Mouse (Mus musculus) right cerebral cortex, adult 2 months (tissue): ENCODE measurements around the gene Gfy.
A peak's percentile ranks its signal among the peaks of the same experiment; 100 is the strongest.

Experiments
- DNase-seq, 2 experiments: peaks; one replicate each; pipeline ENCODE4 v3.0.0; 2021 to 2022; ENCODE audit warnings: low spot score in 2 of 2

Gene Gfy

GRCm38 (mm10) chr7:45128624-45129246 lies 50.6 kb downstream of the Gfy start, which contains the start of gene Rpl13a:
Rpl13a (minus strand) TSS chr7:45128761.
- DNase-seq: peak; percentile 99

- DNase-seq: no peak
Observed at GRCm38 (mm10) chr7:45127700-45128224, 51.6 kb downstream of the Gfy start.

GRCm38 (mm10) chr7:45126844-45127699 lies 52.3 kb downstream of the Gfy start:
- no peak for DNase-seq
